Mouse (Mus musculus): Measurements from ENCODE around the gene Unkl. TPM values are rescaled to one million over a fixed set of nuclear protein-coding genes. Genes with fewer than 3 reads are reported as not detected.

The Unkl gene
- total RNA-seq (2021) (1 to 10 TPM; 7.4 to 7.5 TPM), polyA plus RNA-seq (2012; rRNA removed) (6.6 and 9.1 TPM in 2 replicates)
- long read RNA-seq, full-length matches to known transcripts = 1 of 8 reads
- long read RNA-seq, partial matches to known transcripts = 0 of 8 reads
- long read RNA-seq, other reads (novel, unspliced or antisense) = 7 of 8 reads

DNA sequence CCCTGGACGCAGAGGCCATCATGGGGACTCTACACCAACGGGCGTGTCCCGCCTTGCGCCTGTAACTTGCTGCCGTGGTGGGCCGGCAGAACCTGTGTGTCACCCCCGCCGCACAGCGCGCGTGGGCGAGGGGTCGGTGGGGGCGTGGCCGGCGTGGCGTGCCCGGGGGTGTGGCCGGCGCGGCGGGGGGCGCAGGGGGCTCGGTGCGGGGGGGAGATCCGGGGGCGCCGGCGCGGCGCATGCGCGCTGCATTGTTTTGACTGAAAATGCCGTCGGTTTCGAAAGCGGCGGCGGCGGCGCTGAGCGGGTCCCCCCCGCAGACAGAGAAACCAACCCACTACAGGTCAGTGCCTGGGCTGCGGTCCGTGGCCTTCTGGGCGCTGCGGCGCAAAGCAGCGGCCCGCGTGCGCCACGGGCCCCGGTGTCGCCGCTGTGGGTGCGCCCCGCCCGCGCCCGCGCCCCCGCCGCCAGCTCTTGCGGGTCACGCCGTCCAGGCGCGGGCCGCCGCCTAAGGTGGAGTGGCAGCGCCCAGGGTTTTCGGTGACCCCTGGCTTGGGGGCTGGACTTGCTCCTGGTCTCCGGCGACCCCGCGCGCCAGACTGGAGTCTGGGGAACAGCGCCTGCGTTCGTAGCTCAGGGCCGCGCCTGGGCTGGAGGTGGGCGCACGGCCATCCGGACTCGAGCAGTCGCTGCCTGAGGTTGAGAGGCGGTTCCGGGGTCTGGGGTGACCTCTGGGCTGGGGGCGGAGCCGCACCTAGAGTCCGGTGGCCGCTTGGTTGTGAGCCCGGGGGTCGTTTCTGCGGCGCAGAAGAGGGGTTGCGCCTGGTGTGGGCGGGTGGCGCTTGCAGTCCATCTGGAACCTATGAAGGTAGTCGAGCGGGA lies at the start of gene Unkl:
Gene Unkl (plus strand): TSS at position 248 of the 882 bp plus-strand sequence.
- Histone ChIP-seq H3K4me1 (ENCODE audit: control insufficient read depth, insufficient read depth, low read length) (peaks cover 7% of the 10 kb centered on the region), H3K36me3 (ENCODE audit: control insufficient read depth, insufficient read depth, low read length) (peaks cover 7% of the 10 kb centered on the region; the same call in 1 of the 2 replicates), H3K27ac (peak within 1 kb of the TSS; percentile 90), H3K27me3 (ENCODE audit: control insufficient read depth, insufficient read depth, low read length) (no peaks in the 10 kb centered on the region), H3K4me3 (peak within 1 kb of the TSS; percentile 98), H3K79me2 (replicated peaks; ENCODE audit: control insufficient read depth, insufficient read depth, low read length) (peaks cover 5% of the 10 kb centered on the region), H3K9ac (ENCODE audit: low read depth, low read length) (peak within 1 kb of the TSS; percentile 97)
- DNase-seq = peak; percentile 84 to 87
- no peak for TF ChIP-seq CTCF (IDR thresholded peaks at IDR 0.05)
- TF ChIP-seq POLR2A (IDR thresholded peaks at IDR 0.05; ENCODE audit: insufficient read depth, low read depth, low read length) = peak; percentile 50; the same call in 1 of the 2 replicates
- TF ChIP-seq EP300 (IDR thresholded peaks at IDR 0.05; ENCODE audit: insufficient read depth, low read depth, low read length) = no peak
- under 1% methylated on average over 98 of the region's 104 CpGs for WGBS
- intact Hi-C loops (cut with DNase I) = loop anchor here (5.0 kb wide), 1 partner anchor 54 kb away; the partner anchor contains the start of genes Gnptg and Tsr3

DNA sequence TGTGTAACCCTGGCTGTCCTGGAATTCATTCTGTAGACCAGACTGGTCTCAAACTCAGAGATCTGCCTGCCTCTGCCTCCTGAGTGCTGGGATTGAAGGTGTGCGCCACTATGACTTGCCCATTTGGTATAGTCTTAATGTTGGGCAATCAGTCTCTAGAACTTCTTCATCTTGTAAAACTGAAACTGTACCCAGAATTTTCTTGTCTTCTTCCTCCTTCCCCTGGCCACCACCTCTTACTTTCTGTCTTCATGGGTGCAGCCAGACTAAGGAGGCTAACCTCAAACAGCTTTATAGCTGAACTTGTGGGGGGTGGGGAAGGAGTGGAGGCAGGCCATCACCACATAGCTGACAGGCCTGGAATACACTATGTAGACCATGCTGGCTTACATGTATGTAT lies 49.4 kb upstream of the Unkl start:
- 96% methylated on average over 1 of the region's 1 CpGs for WGBS
- H3K27ac ChIP-seq = no peak overlapping the region
- H3K4me3 ChIP-seq = no peak overlapping the region
- no peaks in the 10 kb centered on the region; the same call in 1 of the 2 replicates for H3K36me3 ChIP-seq (ENCODE audit: control insufficient read depth, insufficient read depth, low read length)
- H3K79me2 ChIP-seq (replicated peaks; ENCODE audit: control insufficient read depth, insufficient read depth, low read length) = peaks cover 12% of the 10 kb centered on the region
- intact Hi-C loops (cut with DNase I) = no loop called here
- H3K9ac ChIP-seq (ENCODE audit: low read depth, low read length) = no peak overlapping the region
- no peaks in the 10 kb centered on the region for H3K27me3 ChIP-seq (ENCODE audit: control insufficient read depth, insufficient read depth, low read length)
- no peak for DNase-seq
- peaks cover 3% of the 10 kb centered on the region for H3K4me1 ChIP-seq (ENCODE audit: control insufficient read depth, insufficient read depth, low read length)
- no peak for TF ChIP-seq EP300 (IDR thresholded peaks at IDR 0.05; ENCODE audit: insufficient read depth, low read depth, low read length)
- TF ChIP-seq CTCF (IDR thresholded peaks at IDR 0.05) = no peak
- no peak for TF ChIP-seq POLR2A (IDR thresholded peaks at IDR 0.05; ENCODE audit: insufficient read depth, low read depth, low read length)

- Histone ChIP-seq H3K79me2 (replicated peaks; ENCODE audit: control insufficient read depth, insufficient read depth, low read length) (peaks cover 9% of the 10 kb centered on the region; the same call in 1 of the 2 replicates), H3K9ac (ENCODE audit: low read depth, low read length) (no peak overlapping the region), H3K27me3 (ENCODE audit: control insufficient read depth, insufficient read depth, low read length) (no peaks in the 10 kb centered on the region), H3K4me3 (no peak overlapping the region), H3K27ac (no peak overlapping the region), H3K36me3 (ENCODE audit: control insufficient read depth, insufficient read depth, low read length) (no peaks in the 10 kb centered on the region; the same call in 1 of the 2 replicates), H3K4me1 (ENCODE audit: control insufficient read depth, insufficient read depth, low read length) (no peaks in the 10 kb centered on the region)
- no peak for DNase-seq
- peak; percentile 52 for TF ChIP-seq CTCF (IDR thresholded peaks at IDR 0.05)
- TF ChIP-seq POLR2A (IDR thresholded peaks at IDR 0.05; ENCODE audit: insufficient read depth, low read depth, low read length) = no peak
- 75% methylated on average over 4 of the region's 4 CpGs for WGBS
- intact Hi-C loops (cut with DNase I) = no loop called here
Measured at GRCm38 (mm10) chr17:25139960-25140359, 48.2 kb upstream of the Unkl start.

DNA sequence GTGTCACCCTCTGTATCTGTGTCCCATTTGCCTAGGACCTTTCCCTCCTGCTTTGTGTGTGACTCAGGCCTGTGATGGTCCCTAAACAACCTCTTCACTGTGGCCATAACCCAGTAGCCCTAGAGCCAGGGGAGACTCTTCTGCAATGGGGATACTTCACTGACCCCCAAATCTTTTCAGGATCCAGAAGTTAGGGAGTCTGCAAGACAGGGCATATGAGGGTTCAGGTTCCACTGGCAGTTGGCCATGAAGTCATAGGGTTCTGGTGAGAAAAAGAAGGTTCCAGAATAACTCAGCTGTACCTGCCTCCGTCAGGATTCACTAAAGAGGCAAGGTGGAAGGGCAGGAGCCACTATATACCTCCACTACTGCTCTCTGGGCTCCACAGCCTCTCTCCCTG lies 26.0 kb upstream of the Unkl start, which contains the start of gene Ccdc154:
Gene Ccdc154 (plus strand): TSS at position 301 of the 400 bp plus-strand sequence.
- DNase-seq = no peak
- intact Hi-C loops (cut with DNase I) = no loop called here
- TF ChIP-seq EP300 (IDR thresholded peaks at IDR 0.05; ENCODE audit: insufficient read depth, low read depth, low read length) (no peak), CTCF (IDR thresholded peaks at IDR 0.05) (no peak), POLR2A (IDR thresholded peaks at IDR 0.05; ENCODE audit: insufficient read depth, low read depth, low read length) (no peak)
- no peaks in the 10 kb centered on the region for H3K27me3 ChIP-seq (ENCODE audit: control insufficient read depth, insufficient read depth, low read length)
- no peak within 1 kb of the TSS for H3K4me3 ChIP-seq
- no peaks in the 10 kb centered on the region for H3K36me3 ChIP-seq (ENCODE audit: control insufficient read depth, insufficient read depth, low read length)
- no peaks in the 10 kb centered on the region for H3K79me2 ChIP-seq (replicated peaks; ENCODE audit: control insufficient read depth, insufficient read depth, low read length)
- WGBS = 90% methylated on average over 1 of the region's 1 CpGs
- H3K27ac ChIP-seq = no peak within 1 kb of the TSS
- H3K4me1 ChIP-seq (ENCODE audit: control insufficient read depth, insufficient read depth, low read length) = no peaks in the 10 kb centered on the region
- H3K9ac ChIP-seq (ENCODE audit: low read depth, low read length) = no peak within 1 kb of the TSS

DNA sequence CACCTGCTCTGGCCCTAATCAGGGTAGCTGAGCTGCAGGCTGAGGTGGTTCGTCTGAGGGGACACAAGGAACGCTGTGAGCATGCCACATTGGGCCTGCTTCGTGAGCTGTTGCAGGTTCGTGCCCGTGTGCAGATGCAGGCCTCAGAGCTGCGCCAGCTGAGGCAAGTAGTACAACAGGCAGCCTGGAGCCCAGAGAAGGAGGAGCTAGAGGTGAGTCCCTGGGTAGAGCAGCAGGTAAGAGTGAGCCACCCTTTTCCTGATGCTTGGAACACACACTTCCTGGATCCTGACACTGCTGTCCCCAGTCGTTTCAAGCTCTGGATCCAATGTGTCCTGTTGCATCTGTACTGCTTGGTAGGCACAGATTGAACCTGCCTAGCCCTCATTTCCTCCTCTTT lies 24.8 kb upstream of the Unkl start:
- DNase-seq = no peak
- Histone ChIP-seq H3K4me3 (no peak overlapping the region), H3K4me1 (ENCODE audit: control insufficient read depth, insufficient read depth, low read length) (no peaks in the 10 kb centered on the region), H3K9ac (ENCODE audit: low read depth, low read length) (no peak overlapping the region), H3K36me3 (ENCODE audit: control insufficient read depth, insufficient read depth, low read length) (no peaks in the 10 kb centered on the region), H3K27me3 (ENCODE audit: control insufficient read depth, insufficient read depth, low read length) (no peaks in the 10 kb centered on the region), H3K79me2 (replicated peaks; ENCODE audit: control insufficient read depth, insufficient read depth, low read length) (no peaks in the 10 kb centered on the region), H3K27ac (no peak overlapping the region)
- intact Hi-C loops (cut with DNase I) = no loop called here
- TF ChIP-seq POLR2A (IDR thresholded peaks at IDR 0.05; ENCODE audit: insufficient read depth, low read depth, low read length) (no peak), EP300 (IDR thresholded peaks at IDR 0.05; ENCODE audit: insufficient read depth, low read depth, low read length) (no peak), CTCF (IDR thresholded peaks at IDR 0.05) (no peak)
- 69% methylated on average over 7 of the region's 7 CpGs for WGBS

GRCm38 (mm10) chr17:25164770-25165169 lies 23.4 kb upstream of the Unkl start:
- Histone ChIP-seq H3K4me1 (ENCODE audit: control insufficient read depth, insufficient read depth, low read length) (no peaks in the 10 kb centered on the region), H3K9ac (ENCODE audit: low read depth, low read length) (no peak overlapping the region), H3K27ac (no peak overlapping the region), H3K4me3 (no peak overlapping the region), H3K36me3 (ENCODE audit: control insufficient read depth, insufficient read depth, low read length) (no peaks in the 10 kb centered on the region), H3K79me2 (replicated peaks; ENCODE audit: control insufficient read depth, insufficient read depth, low read length) (no peaks in the 10 kb centered on the region), H3K27me3 (ENCODE audit: control insufficient read depth, insufficient read depth, low read length) (no peaks in the 10 kb centered on the region)
- 87% methylated on average over 3 of the region's 3 CpGs for WGBS
- DNase-seq = no peak
- intact Hi-C loops (cut with DNase I) = no loop called here
- no peak for TF ChIP-seq POLR2A (IDR thresholded peaks at IDR 0.05; ENCODE audit: insufficient read depth, low read depth, low read length)
- TF ChIP-seq CTCF (IDR thresholded peaks at IDR 0.05) = no peak
- TF ChIP-seq EP300 (IDR thresholded peaks at IDR 0.05; ENCODE audit: insufficient read depth, low read depth, low read length) = no peak

Measured in heart, adult 2 months (tissue).